Mouse (Mus musculus): ENCODE results near the gene Phf23. TPM values are rescaled to one million over a fixed set of nuclear protein-coding genes. Genes with fewer than 3 reads are reported as not detected.
A peak's percentile ranks its signal among the peaks of the same experiment; 100 is the strongest.

The Phf23 gene
- total RNA-seq, 1 experiment from 2014 or later = 45.3 TPM

GRCm38 (mm10) chr11:70029130-70029801 lies 33.7 kb downstream of the Phf23 start:
- ATAC-seq (replicated peaks in 1 of 2; ENCODE audit: insufficient read depth in 1 of 2, low FRiP score in 2 of 2, low TSS enrichment in 1 of 2, low read depth in 1 of 2, poor library complexity in 2 of 2, severe bottlenecking in 2 of 2) = peak; percentile 69 to 80

- ATAC-seq (replicated peaks in 1 of 2; ENCODE audit: insufficient read depth in 1 of 2, low FRiP score in 2 of 2, low TSS enrichment in 1 of 2, low read depth in 1 of 2, poor library complexity in 2 of 2, severe bottlenecking in 2 of 2) = 0 out of 4 replicates have a peak, but pooled peaks of 1 of the 2 experiments have one; percentile 12
These were observed 34.4 kb downstream of the Phf23 start for GRCm38 (mm10) chr11:70029829-70030550.

- no peak for ATAC-seq (replicated peaks in 1 of 2; ENCODE audit: insufficient read depth in 1 of 2, low FRiP score in 2 of 2, low TSS enrichment in 1 of 2, low read depth in 1 of 2, poor library complexity in 2 of 2, severe bottlenecking in 2 of 2)
These were observed 35.2 kb downstream of the Phf23 start for GRCm38 (mm10) chr11:70030651-70031320.

- ATAC-seq (replicated peaks in 1 of 2; ENCODE audit: insufficient read depth in 1 of 2, low FRiP score in 2 of 2, low TSS enrichment in 1 of 2, low read depth in 1 of 2, poor library complexity in 2 of 2, severe bottlenecking in 2 of 2) = no peak
These were observed 35.7 kb downstream of the Phf23 start for GRCm38 (mm10) chr11:70031321-70031670.

GRCm38 (mm10) chr11:70038174-70038573 lies 42.6 kb downstream of the Phf23 start:
- ATAC-seq (replicated peaks in 1 of 2; ENCODE audit: insufficient read depth in 1 of 2, low FRiP score in 2 of 2, low TSS enrichment in 1 of 2, low read depth in 1 of 2, poor library complexity in 2 of 2, severe bottlenecking in 2 of 2) = no peak

- ATAC-seq (replicated peaks in 1 of 2; ENCODE audit: insufficient read depth in 1 of 2, low FRiP score in 2 of 2, low TSS enrichment in 1 of 2, low read depth in 1 of 2, poor library complexity in 2 of 2, severe bottlenecking in 2 of 2) = no peak
These were observed 44.1 kb downstream of the Phf23 start for GRCm38 (mm10) chr11:70039631-70040030.

GRCm38 (mm10) chr11:70040184-70040583 lies 44.6 kb downstream of the Phf23 start:
- no peak for ATAC-seq (replicated peaks in 1 of 2; ENCODE audit: insufficient read depth in 1 of 2, low FRiP score in 2 of 2, low TSS enrichment in 1 of 2, low read depth in 1 of 2, poor library complexity in 2 of 2, severe bottlenecking in 2 of 2)

GRCm38 (mm10) chr11:70042309-70043085 lies 46.9 kb downstream of the Phf23 start:
- no peak for ATAC-seq (replicated peaks in 1 of 2; ENCODE audit: insufficient read depth in 1 of 2, low FRiP score in 2 of 2, low TSS enrichment in 1 of 2, low read depth in 1 of 2, poor library complexity in 2 of 2, severe bottlenecking in 2 of 2)

- no peak for ATAC-seq (replicated peaks in 1 of 2; ENCODE audit: insufficient read depth in 1 of 2, low FRiP score in 2 of 2, low TSS enrichment in 1 of 2, low read depth in 1 of 2, poor library complexity in 2 of 2, severe bottlenecking in 2 of 2)
These were observed 48.1 kb downstream of the Phf23 start for GRCm38 (mm10) chr11:70043665-70044064.

GRCm38 (mm10) chr11:70045435-70045834 lies 49.9 kb downstream of the Phf23 start:
- no peak for ATAC-seq (replicated peaks in 1 of 2; ENCODE audit: insufficient read depth in 1 of 2, low FRiP score in 2 of 2, low TSS enrichment in 1 of 2, low read depth in 1 of 2, poor library complexity in 2 of 2, severe bottlenecking in 2 of 2)

GRCm38 (mm10) chr11:70049366-70049765 lies 53.8 kb downstream of the Phf23 start:
- ATAC-seq (replicated peaks in 1 of 2; ENCODE audit: insufficient read depth in 1 of 2, low FRiP score in 2 of 2, low TSS enrichment in 1 of 2, low read depth in 1 of 2, poor library complexity in 2 of 2, severe bottlenecking in 2 of 2) = no peak

Other genes starting within 250 kb of the Phf23 start
- 11.3 and 55.7 TPM in 2 replicates for gene Polr2a, start 237.1 kb upstream of the Phf23 start, total RNA-seq (2017)
- not detected in 2 replicates for gene Slc35g3, start 233.8 kb upstream of the Phf23 start, total RNA-seq (2017)
- gene Zbtb4, start 229.9 kb upstream of the Phf23 start, total RNA-seq (2017) = 4.4 and 6.9 TPM in 2 replicates
- gene Chrnb1, start 199.8 kb upstream of the Phf23 start, total RNA-seq (2017) = 11.4 and 21.2 TPM in 2 replicates
- gene Fgf11, start 193.9 kb upstream of the Phf23 start, total RNA-seq (2017) = 3.9 and 5.4 TPM in 2 replicates
- 0.30 and 1.0 TPM in 2 replicates for gene Tmem102, start 190.2 kb upstream of the Phf23 start, total RNA-seq (2017)
- not detected in 2 replicates for gene Gm39566, start 180.5 kb upstream of the Phf23 start, total RNA-seq (2017)
- not detected in 2 replicates for gene Spem2, start 177.3 kb upstream of the Phf23 start, total RNA-seq (2017)
- not detected in 2 replicates for gene Spem1, start 173.6 kb upstream of the Phf23 start, total RNA-seq (2017)
- 8.7 and 17.8 TPM in 2 replicates for gene Nlgn2, start 158.0 kb upstream of the Phf23 start, total RNA-seq (2017)
- 130 and 149 TPM in 2 replicates for gene Tmem256, start 157.3 kb upstream of the Phf23 start, total RNA-seq (2017)
- 27.2 and 33.3 TPM in 2 replicates for gene Plscr3, start 149.4 kb upstream of the Phf23 start, total RNA-seq (2017)
- gene Tnk1, start 137.0 kb upstream of the Phf23 start, total RNA-seq (2017) = 0.50 and 4.4 TPM in 2 replicates
- gene Tmem95, start 117.8 kb upstream of the Phf23 start, total RNA-seq (2017) = not detected in 2 replicates
- 1.3 and 2.7 TPM in 2 replicates for gene Kctd11, start 114.4 kb upstream of the Phf23 start, total RNA-seq (2017)
- gene Acap1, start 100.2 kb upstream of the Phf23 start, total RNA-seq (2017) = 136 and 171 TPM in 2 replicates
- 12.1 and 33.3 TPM in 2 replicates for gene 2810408A11Rik, start 94.8 kb upstream of the Phf23 start, total RNA-seq (2017)
- gene Neurl4, start 94.7 kb upstream of the Phf23 start, total RNA-seq (2017) = 23.3 and 34.1 TPM in 2 replicates
- gene Gps2, start 81.9 kb upstream of the Phf23 start, total RNA-seq (2017) = 37.0 and 64.9 TPM in 2 replicates
- 553 and 938 TPM in 2 replicates for gene Eif5a, start 73.8 kb upstream of the Phf23 start, total RNA-seq (2017)
- 0.60 TPM in 1 of 2 replicates, not detected in the other for gene Ybx2, start 60.0 kb upstream of the Phf23 start, total RNA-seq (2017)
- not detected in 2 replicates for gene Slc2a4, start 47.6 kb upstream of the Phf23 start, total RNA-seq (2017)
- gene Cldn7, start 31.0 kb upstream of the Phf23 start, total RNA-seq (2017) = 0.31 and 6.3 TPM in 2 replicates
- 17.3 and 21.4 TPM in 2 replicates for gene Ctdnep1, start 14.6 kb upstream of the Phf23 start, total RNA-seq (2017)
- 48.6 and 59.9 TPM in 2 replicates for gene Elp5, start 13.3 kb upstream of the Phf23 start, total RNA-seq (2017)
- gene Gabarap, start 4.6 kb upstream of the Phf23 start, total RNA-seq (2017) = 211 and 252 TPM in 2 replicates
- 22.6 and 35.9 TPM in 2 replicates for gene Dvl2, start 4.8 kb downstream of the Phf23 start, total RNA-seq (2017)
- gene Acadvl, start 19.6 kb downstream of the Phf23 start, total RNA-seq (2017) = 42.8 and 51.7 TPM in 2 replicates
- 9.3 and 10.0 TPM in 2 replicates for gene Dlg4, start 21.2 kb downstream of the Phf23 start, total RNA-seq (2017)
- 1.1 TPM in 1 of 2 replicates, not detected in the other for gene Asgr1, start 58.3 kb downstream of the Phf23 start, total RNA-seq (2017)
- 0.45 TPM in 1 of 2 replicates, not detected in the other for gene Asgr2, start 96.9 kb downstream of the Phf23 start, total RNA-seq (2017)
- gene Mgl2, start 134.6 kb downstream of the Phf23 start, total RNA-seq (2017) = 1.2 and 5.9 TPM in 2 replicates
- gene Clec10a, start 160.4 kb downstream of the Phf23 start, total RNA-seq (2017) = 9.9 and 14.6 TPM in 2 replicates
- gene Slc16a11, start 217.0 kb downstream of the Phf23 start, total RNA-seq (2017) = 5.9 and 10.0 TPM in 2 replicates
- 13.4 and 15.6 TPM in 2 replicates for gene Slc16a13, start 225.3 kb downstream of the Phf23 start, total RNA-seq (2017)
- 0.69 and 1.4 TPM in 2 replicates for gene Bcl6b, start 234.0 kb downstream of the Phf23 start, total RNA-seq (2017)
- gene 0610010K14Rik, start 242.1 kb downstream of the Phf23 start, total RNA-seq (2017) = 19.7 and 35.1 TPM in 2 replicates
- gene Gm21988, start 244.1 kb downstream of the Phf23 start, total RNA-seq (2017) = 3.7 TPM in 1 of 2 replicates, not detected in the other
- gene Rnasek, start 244.1 kb downstream of the Phf23 start, total RNA-seq (2017) = 19.7 and 22.5 TPM in 2 replicates